Mouse (Mus musculus) stomach, embryonic 16.5 days (tissue): Measurements from ENCODE around the gene Ikzf3. TPM values are rescaled to one million over a fixed set of nuclear protein-coding genes. Genes with fewer than 3 reads are reported as not detected.
A peak's percentile ranks its signal among the peaks of the same experiment; 100 is the strongest.

Experiments
- ATAC-seq: fragments of 200-750 bp; cut with Nextera tagmentation; 2 replicates; pipeline ENCODE4 v1.8.0; 2017; ENCODE audit warnings: moderate number of reproducible peaks, moderate TSS enrichment; ENCODE audit not compliant: insufficient read depth, low FRiP score
- H3K27ac ChIP-seq: fragments of 300-500 bp; sonication (generic); 2 replicates; pipeline ENCODE4 v1.5.1; 2014; ENCODE audit warnings: low read length
- H3K27me3 ChIP-seq: fragments of 300-500 bp; sonication (generic); 2 replicates; pipeline ENCODE4 v1.6.1; 2014; ENCODE audit warnings: low read length, control low read depth, mixed read lengths; ENCODE audit not compliant: control insufficient read depth, insufficient read depth
- H3K36me3 ChIP-seq: fragments of 300-500 bp; sonication (generic); 2 replicates; pipeline ENCODE4 v1.6.1; 2014; ENCODE audit warnings: low read length; ENCODE audit not compliant: control insufficient read depth, insufficient read depth
- H3K4me1 ChIP-seq: fragments of 300-500 bp; sonication (generic); 2 replicates; pipeline ENCODE4 v1.6.1; 2014; ENCODE audit warnings: low read length, control low read depth, mixed read lengths; ENCODE audit not compliant: control insufficient read depth, insufficient read depth
- H3K4me2 ChIP-seq: fragments of 300-500 bp; sonication (generic); 2 replicates; pipeline ENCODE4 v1.6.1; 2014; ENCODE audit warnings: low read depth, low read length, mixed read lengths
- H3K4me3 ChIP-seq: fragments of 300-500 bp; sonication (generic); replicated peaks from 2 replicates; pipeline ENCODE4 v1.5.1; 2014; ENCODE audit warnings: mild to moderate bottlenecking, low read length
- H3K9ac ChIP-seq: fragments of 300-500 bp; sonication (generic); 2 replicates; pipeline ENCODE4 v1.6.1; 2014; ENCODE audit warnings: low read length
- H3K9me3 ChIP-seq: fragments of 300-500 bp; sonication (generic); replicated peaks from 2 replicates; pipeline ENCODE4 v1.6.1; 2016; ENCODE audit warnings: low read length, control low read depth; ENCODE audit not compliant: control insufficient read depth
- WGBS: fragments of 180-500 bp; shearing (Covaris S2); extraction: QIAGEN DNeasy Blood & Tissue Kit; methylation state at CpG from one replicate; pipeline ENCODE4 v1.1.7; 2014; 5-methylcytosine and 5-hydroxymethylcytosine counted together
- polyA plus RNA-seq: library from polyadenylated mRNA; unstranded; fragments of >200 nt; fragmentation: Nextera tagmentation; extraction: Ambion mirVana; gene quantifications from 2 replicates; pipeline ENCODE4 v1.2.1, GENCODE M21; 2015

The Ikzf3 gene
- polyA plus RNA-seq, 1 experiment from 2014 or later = 0.54 TPM

DNA sequence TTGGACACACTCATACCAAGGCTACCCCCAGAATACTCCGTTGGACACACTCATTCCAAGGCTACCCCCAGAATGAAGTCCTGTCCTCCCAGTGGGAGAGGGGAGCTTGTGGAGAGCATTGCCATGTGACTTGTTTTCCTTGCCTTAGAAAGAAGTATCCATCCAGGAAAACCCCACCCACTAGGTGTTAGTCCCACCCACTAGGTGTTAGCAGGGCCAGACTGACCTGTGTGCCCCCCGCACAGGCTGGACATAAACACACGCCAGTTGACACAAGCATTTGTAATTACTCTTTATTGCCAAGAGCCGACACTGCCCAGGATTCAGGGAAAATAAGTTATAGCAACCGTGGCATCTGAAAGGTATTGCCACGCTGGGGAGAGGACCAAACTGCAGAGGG lies 108.4 kb downstream of the Ikzf3 start:
- Histone ChIP-seq H3K36me3 (peaks cover 9% of the 10 kb centered on the region; the same call in 1 of the 2 replicates), H3K4me3 (no peak overlapping the region), H3K4me1 (no peaks in the 10 kb centered on the region; the same call in 1 of the 2 replicates), H3K4me2 (no peak overlapping the region; the same call in 1 of the 2 replicates), H3K9me3 (no peaks in the 10 kb centered on the region; the same call in 1 of the 2 replicates), H3K9ac (no peak overlapping the region), H3K27ac (no peak overlapping the region), H3K27me3 (no peaks in the 10 kb centered on the region)
- 70% methylated on average over 6 of the region's 6 CpGs for WGBS
- no peak for ATAC-seq

- H3K9ac ChIP-seq = no peak overlapping the region
- WGBS = 92% methylated on average over 9 of the region's 9 CpGs
- H3K4me3 ChIP-seq = no peak overlapping the region
- peaks cover 9% of the 10 kb centered on the region; the same call in 1 of the 2 replicates for H3K36me3 ChIP-seq
- H3K4me2 ChIP-seq = no peak overlapping the region
- no peak overlapping the region for H3K27ac ChIP-seq
- H3K4me1 ChIP-seq = no peaks in the 10 kb centered on the region; the same call in 1 of the 2 replicates
- H3K9me3 ChIP-seq = no peaks in the 10 kb centered on the region
- ATAC-seq = no peak
- no peaks in the 10 kb centered on the region for H3K27me3 ChIP-seq
These were observed 110.1 kb downstream of the Ikzf3 start for GRCm38 (mm10) chr11:98435723-98436122.

DNA sequence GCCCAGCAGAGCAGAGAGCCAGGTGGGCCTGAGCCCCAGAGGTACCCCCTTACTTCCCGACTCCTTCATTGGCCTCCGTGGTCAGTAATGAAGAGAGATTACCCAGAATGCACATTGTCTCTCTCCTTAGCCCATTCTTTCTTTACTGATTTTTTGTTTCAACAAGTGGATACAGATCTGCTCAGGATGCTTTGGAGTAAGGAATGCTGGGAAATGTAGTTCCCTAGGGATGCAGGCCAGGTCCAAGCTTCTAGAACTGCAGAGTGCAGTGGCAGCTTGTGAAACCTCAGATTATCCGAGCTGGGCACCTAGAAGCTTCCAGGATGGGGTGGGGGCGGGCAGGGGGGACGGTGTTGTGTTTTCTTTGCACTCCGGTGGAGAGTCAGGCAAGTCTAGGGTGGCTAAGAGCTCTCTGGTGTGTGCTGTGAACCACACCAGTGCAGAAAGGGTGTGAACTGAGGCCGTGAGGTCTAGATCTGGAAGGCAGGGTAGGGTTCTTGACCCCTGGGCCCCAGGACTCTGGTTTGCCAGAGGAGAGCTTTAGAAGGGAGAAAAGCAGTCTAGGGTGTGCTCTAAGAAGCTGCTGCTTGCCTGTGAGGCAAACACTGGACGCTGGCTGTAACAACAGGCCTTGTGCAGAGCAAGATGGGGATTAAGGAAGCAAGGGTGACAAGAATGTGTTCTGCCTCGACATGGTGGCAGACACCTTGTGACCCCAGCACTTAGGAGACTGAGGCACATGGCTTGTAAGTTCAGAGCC lies 113.9 kb downstream of the Ikzf3 start:
- no peak overlapping the region for H3K4me2 ChIP-seq
- 78% methylated on average over 9 of the region's 9 CpGs for WGBS
- no peaks in the 10 kb centered on the region for H3K9me3 ChIP-seq
- H3K27ac ChIP-seq = no peak overlapping the region
- H3K36me3 ChIP-seq = peaks cover 19% of the 10 kb centered on the region; the same call in 1 of the 2 replicates
- H3K4me3 ChIP-seq = no peak overlapping the region
- H3K4me1 ChIP-seq = peaks cover 10% of the 10 kb centered on the region; the same call in 1 of the 2 replicates
- H3K27me3 ChIP-seq = no peaks in the 10 kb centered on the region
- no peak overlapping the region for H3K9ac ChIP-seq
- no peak for ATAC-seq

DNA sequence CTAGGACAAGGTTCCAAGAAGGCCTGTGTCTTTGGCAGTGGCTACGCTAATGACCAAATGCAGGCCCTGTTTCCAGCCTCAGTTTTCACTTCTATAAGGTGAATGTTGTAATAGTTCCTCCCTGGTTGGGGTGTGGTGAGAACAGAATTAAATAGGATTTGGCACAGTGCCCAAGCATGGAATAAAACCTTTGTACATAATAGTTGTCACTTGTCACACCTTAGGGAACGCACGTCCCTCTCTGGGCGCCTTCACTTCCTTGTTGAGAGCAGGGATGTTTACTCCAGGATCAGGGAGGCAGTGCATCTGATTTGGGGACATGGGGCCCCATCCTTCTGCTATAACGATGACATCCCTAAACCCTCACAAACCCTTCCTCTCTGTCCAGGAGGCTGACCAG lies 117.4 kb downstream of the Ikzf3 start:
- 58% methylated on average over 5 of the region's 5 CpGs for WGBS
- H3K9ac ChIP-seq = no peak overlapping the region; the same call in 1 of the 2 replicates
- peak; percentile 77; the same call in 1 of the 2 replicates for ATAC-seq
- H3K36me3 ChIP-seq = peaks cover 13% of the 10 kb centered on the region; the same call in 1 of the 2 replicates
- no peaks in the 10 kb centered on the region for H3K27me3 ChIP-seq
- 0 out of 2 replicates have a peak overlapping the region, but pooled peaks have one; percentile 5 for H3K4me2 ChIP-seq
- peaks cover 13% of the 10 kb centered on the region; the same call in 1 of the 2 replicates for H3K4me1 ChIP-seq
- H3K27ac ChIP-seq = peak overlapping the region; percentile 88
- no peaks in the 10 kb centered on the region for H3K9me3 ChIP-seq
- H3K4me3 ChIP-seq = no peak overlapping the region

- Histone ChIP-seq H3K9ac (no peak overlapping the region), H3K4me1 (peaks cover 13% of the 10 kb centered on the region; the same call in 1 of the 2 replicates), H3K27ac (peak overlapping the region; percentile 88; the same call in 1 of the 2 replicates), H3K4me2 (no peak overlapping the region), H3K27me3 (no peaks in the 10 kb centered on the region), H3K36me3 (peaks cover 17% of the 10 kb centered on the region; the same call in 1 of the 2 replicates), H3K9me3 (no peaks in the 10 kb centered on the region), H3K4me3 (no peak overlapping the region)
- 91% methylated on average over 7 of the region's 7 CpGs for WGBS
- no peak for ATAC-seq
These were observed 119.2 kb downstream of the Ikzf3 start for GRCm38 (mm10) chr11:98426592-98426991.

DNA sequence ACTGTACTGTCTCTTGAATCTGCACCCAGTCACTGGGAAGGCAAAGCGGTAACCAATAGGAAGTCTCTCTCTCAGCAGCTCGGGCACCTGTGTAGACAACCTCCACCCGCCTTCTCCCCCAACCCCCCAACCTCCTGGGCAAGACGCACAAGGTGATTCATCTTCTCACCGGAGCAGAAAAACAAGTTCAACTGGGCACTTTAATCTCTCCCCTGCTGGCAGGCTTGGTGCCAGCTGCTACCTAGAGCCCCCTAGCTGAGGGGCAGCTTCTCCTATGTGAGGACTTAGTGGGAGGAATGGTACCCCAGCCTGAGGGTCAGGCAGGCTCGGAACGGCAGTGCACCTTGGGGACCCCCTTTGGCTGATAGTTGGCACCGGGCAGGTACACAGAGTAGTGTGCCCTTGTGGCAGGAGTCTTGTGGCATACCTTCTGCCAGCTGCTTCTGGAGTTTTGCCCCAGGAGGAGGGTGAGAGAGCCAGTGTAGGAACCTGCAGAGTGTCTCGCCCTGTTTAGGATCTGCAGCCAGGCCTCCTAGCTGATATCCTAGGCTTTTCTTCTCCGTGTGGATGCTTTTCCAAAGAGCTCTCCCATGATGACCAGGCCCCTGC lies 126.8 kb downstream of the Ikzf3 start:
- H3K4me3 ChIP-seq = no peak overlapping the region
- H3K36me3 ChIP-seq = peaks cover 10% of the 10 kb centered on the region; the same call in 1 of the 2 replicates
- peak overlapping the region; percentile 57 for H3K9ac ChIP-seq
- 0 out of 2 replicates have a peak overlapping the region, but pooled peaks have one; percentile 24 for H3K4me2 ChIP-seq
- peak overlapping the region; percentile 90 for H3K27ac ChIP-seq
- H3K9me3 ChIP-seq = no peaks in the 10 kb centered on the region
- 68% methylated on average over 10 of the region's 10 CpGs for WGBS
- ATAC-seq = peak; percentile 41; the same call in 1 of the 2 replicates
- H3K27me3 ChIP-seq = no peaks in the 10 kb centered on the region
- peaks cover 41% of the 10 kb centered on the region for H3K4me1 ChIP-seq

DNA sequence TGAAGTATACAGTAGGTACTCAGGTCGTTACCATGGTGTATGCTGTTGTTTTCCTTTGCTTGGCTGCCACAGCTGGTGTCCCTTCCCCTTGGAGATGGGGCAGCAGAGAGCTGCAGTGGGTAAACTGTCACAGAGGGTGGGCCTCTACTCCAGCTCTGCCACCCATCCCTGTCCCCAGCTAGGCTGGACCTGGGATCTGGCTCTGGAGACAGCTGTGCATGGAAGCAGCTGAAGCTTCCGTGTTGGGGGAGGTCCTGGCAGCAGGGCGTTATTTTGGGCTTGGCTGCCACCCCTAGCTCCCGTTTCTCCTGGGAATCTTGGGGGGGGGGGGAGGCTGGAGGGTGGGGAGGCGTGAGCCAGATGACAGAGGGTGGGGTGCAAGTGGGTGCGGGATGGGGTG lies 127.6 kb downstream of the Ikzf3 start:
- H3K4me1 ChIP-seq = peaks cover 45% of the 10 kb centered on the region
- no peak overlapping the region for H3K4me3 ChIP-seq
- peak overlapping the region; percentile 82 for H3K27ac ChIP-seq
- H3K4me2 ChIP-seq = peak overlapping the region; percentile 24; the same call in 1 of the 2 replicates
- 45% methylated on average over 6 of the region's 6 CpGs for WGBS
- no peaks in the 10 kb centered on the region for H3K27me3 ChIP-seq
- no peak for ATAC-seq
- H3K9me3 ChIP-seq = no peaks in the 10 kb centered on the region
- H3K36me3 ChIP-seq = peaks cover 10% of the 10 kb centered on the region; the same call in 1 of the 2 replicates
- H3K9ac ChIP-seq = peak overlapping the region; percentile 30

GRCm38 (mm10) chr11:98417074-98417473 lies 128.8 kb downstream of the Ikzf3 start:
- H3K9ac ChIP-seq = no peak overlapping the region; the same call in 1 of the 2 replicates
- 0 out of 2 replicates have a peak, but pooled peaks cover 5% of the 10 kb centered on the region for H3K36me3 ChIP-seq
- peak overlapping the region; percentile 82; the same call in 1 of the 2 replicates for H3K27ac ChIP-seq
- ATAC-seq = no peak
- H3K27me3 ChIP-seq = no peaks in the 10 kb centered on the region
- H3K4me1 ChIP-seq = peaks cover 46% of the 10 kb centered on the region
- 76% methylated on average over 1 of the region's 1 CpGs for WGBS
- H3K4me3 ChIP-seq = no peak overlapping the region
- H3K4me2 ChIP-seq = peak overlapping the region; percentile 24; the same call in 1 of the 2 replicates
- H3K9me3 ChIP-seq = no peaks in the 10 kb centered on the region
